Comparison of ENCODE assay signal across 8 mouse cellular contexts in genomic region chr2:93303585-93304272, GRCm38 (mm10). TPM values are rescaled to one million over a fixed set of nuclear protein-coding genes. Genes with fewer than 3 reads are reported as not detected.
A peak's percentile ranks its signal among the peaks of the same experiment; 100 is the strongest.
DNase-seq lines count a peak whose midpoint lies in the region; ATAC-seq and TF ChIP-seq lines count a peak whose summit lies in the region.

No protein-coding gene starts in this region.

- TF ChIP-seq CTCF in liver, postnatal 0 days (IDR thresholded peaks at IDR 0.05; ENCODE audit: low read depth): no peak
- TF ChIP-seq CTCF in cerebellum, adult 2 months (IDR thresholded peaks at IDR 0.05; ENCODE audit: borderline replicate concordance, insufficient read depth, low read depth, low read length): no peak

- no peak overlapping the region for H3K4me3 ChIP-seq in embryonic facial prominence, embryonic 12.5 days
- no peak overlapping the region for H3K4me3 ChIP-seq in liver, postnatal 0 days (ENCODE audit: low read depth, low read length)
- H3K4me3 ChIP-seq in cerebellum, adult 2 months (replicated peaks; ENCODE audit: insufficient read depth, low read depth, low read length): no peak overlapping the region

- H3K36me3 ChIP-seq in embryonic facial prominence, embryonic 12.5 days: no peaks in the 10 kb centered on the region
- H3K36me3 ChIP-seq in liver, postnatal 0 days (replicated peaks; ENCODE audit: insufficient read depth, low read length): no peaks in the 10 kb centered on the region

- H3K9me3 ChIP-seq in embryonic facial prominence, embryonic 12.5 days: no peaks in the 10 kb centered on the region
- no peaks in the 10 kb centered on the region for H3K9me3 ChIP-seq in liver, postnatal 0 days (ENCODE audit: low read length)

- no peak overlapping the region for H3K4me2 ChIP-seq in embryonic facial prominence, embryonic 12.5 days (replicated peaks)
- H3K4me2 ChIP-seq in liver, postnatal 0 days (ENCODE audit: low read depth, low read length): no peak overlapping the region

- peak; percentile 29 for DNase-seq in MN1 (ENCODE audit: low spot score)
- peak; percentile 32 to 40 for DNase-seq in heart, postnatal 14 days
- no peak for DNase-seq in liver, postnatal 0 days
- no peak for DNase-seq in cerebellum, adult 2 months
- DNase-seq in spleen, adult 12 weeks (ENCODE audit: low spot score): no peak
- no peak for DNase-seq in adrenal gland, postnatal 10 days

- TF ChIP-seq EP300 in liver, postnatal 0 days (IDR thresholded peaks at IDR 0.05; ENCODE audit: low read depth): no peak

- no peak for TF ChIP-seq POLR2A in cerebellum, adult 2 months (IDR thresholded peaks at IDR 0.05; ENCODE audit: borderline replicate concordance, insufficient read depth, low read length)

- H3K27me3 ChIP-seq in embryonic facial prominence, embryonic 12.5 days: no peaks in the 10 kb centered on the region
- H3K27me3 ChIP-seq in liver, postnatal 0 days (ENCODE audit: insufficient read depth, low read length): no peaks in the 10 kb centered on the region
- no peaks in the 10 kb centered on the region for H3K27me3 ChIP-seq in cerebellum, adult 2 months (ENCODE audit: control insufficient read depth, insufficient read depth, low read length)

- 0 out of 2 replicates have a peak, but pooled peaks have one; percentile 50 for ATAC-seq in embryonic facial prominence, embryonic 12.5 days (ENCODE audit: insufficient number of reproducible peaks, insufficient read depth, low FRiP score, low TSS enrichment)
- peak; percentile 61 for ATAC-seq in liver, postnatal 0 days
- ATAC-seq in granulocyte monocyte progenitor cell, adult 5-6 weeks (replicated peaks; ENCODE audit: poor library complexity, severe bottlenecking): no peak

- intact Hi-C loops in heart, postnatal 14 days (cut with DNase I): no loop called here

- WGBS in embryonic facial prominence, embryonic 12.5 days: 19% methylated on average over 16 of the region's 16 CpGs
- 39% methylated on average over 16 of the region's 16 CpGs for WGBS in liver, postnatal 0 days (ENCODE audit: insufficient replicate concordance)
- WGBS in cerebellum, adult 2 months: 63% methylated on average over 16 of the region's 16 CpGs

- peaks cover 18% of the 10 kb centered on the region for H3K4me1 ChIP-seq in embryonic facial prominence, embryonic 12.5 days
- no peaks in the 10 kb centered on the region for H3K4me1 ChIP-seq in liver, postnatal 0 days (ENCODE audit: insufficient read depth)
- H3K4me1 ChIP-seq in cerebellum, adult 2 months (ENCODE audit: control insufficient read depth, insufficient read depth, low read length): no peaks in the 10 kb centered on the region

- no peak overlapping the region for H3K9ac ChIP-seq in embryonic facial prominence, embryonic 12.5 days
- no peak overlapping the region for H3K9ac ChIP-seq in liver, postnatal 0 days (replicated peaks)

- peak overlapping the region; percentile 61 for H3K27ac ChIP-seq in embryonic facial prominence, embryonic 12.5 days
- peak overlapping the region; percentile 39; the same call in 1 of the 2 replicates for H3K27ac ChIP-seq in liver, postnatal 0 days (ENCODE audit: low read depth)
- no peak overlapping the region for H3K27ac ChIP-seq in cerebellum, adult 2 months (ENCODE audit: insufficient read depth, low read length)

RNA-seq across cellular contexts. Expression of gene Tspan18, which starts 30.6 kb away (rescaled TPM):
- 16.1 and 16.3 TPM in 2 replicates for polyA plus RNA-seq in embryonic facial prominence, embryonic 12.5 days (2016; fragmentation: Nextera tagmentation; extraction: Ambion mirVana)
- 10 to 100 TPM; 29.9 to 32.7 TPM for total RNA-seq in heart, postnatal 14 days (2021)
- 2.6 and 2.8 TPM in 2 replicates for polyA plus RNA-seq in liver, postnatal 0 days (2015; fragmentation: Nextera tagmentation; extraction: Ambion mirVana)
- 11.3 and 13.1 TPM in 2 replicates for polyA plus RNA-seq in cerebellum, adult 2 months (2012; rRNA removed)
- total RNA-seq in granulocyte monocyte progenitor cell, adult 5-6 weeks (2014; fragmentation: Nextera tagmentation): 0.26 TPM in 1 of 2 replicates, not detected in the other
- total RNA-seq in granulocyte monocyte progenitor cell, adult 5-6 weeks (2017): not detected in 2 replicates
- 100 to 1,000 TPM in 1 of 2 experiments, 10 to 100 TPM in 1; 84.9 to 114 TPM for total RNA-seq in adrenal gland, postnatal 10 days (2021)

Comparison
In these comparisons a context has a peak if more than half of its experiments do, and no peak if none do; other contexts are left out.
1. DNase-seq: peak in MN1 (single experiment) and heart, postnatal 14 days (2 of 2); none in liver, postnatal 0 days (single experiment), cerebellum, adult 2 months (0 of 2), spleen, adult 12 weeks (single experiment) and adrenal gland, postnatal 10 days (single experiment).
2. RNA of gene Tspan18, which starts 30.6 kb away (total RNA-seq): 84.9 to 114 TPM in adrenal gland, postnatal 10 days and 29.9 to 32.7 TPM in heart, postnatal 14 days; 0.26 TPM in granulocyte monocyte progenitor cell, adult 5-6 weeks; every median in the first group is over 10 times any median in the second.